In genomic region chr6:16607393-16608023, GRCm38 (mm10) we compare ENCODE assay signal across 15 mouse cellular contexts.
DNase-seq lines count a peak whose midpoint lies in the region; ATAC-seq lines count a peak whose summit lies in the region.
"Had no signal": no experiment of that assay in that cellular context is flagged by ENCODE, and none has a peak within 500 bp of the region (broad histone marks: within the 10 kb centered on the region; RNA-seq: fewer than 3 reads in every experiment).

No protein-coding gene starts in this region.

- H3K27ac ChIP-seq in kidney, embryonic 14.5 days (ENCODE audit: low read depth, low read length) = no peak overlapping the region
- no peak overlapping the region for H3K27ac ChIP-seq in hindbrain, embryonic 16.5 days (ENCODE audit: low read depth, low read length)
- H3K27ac ChIP-seq in neural tube, embryonic 14.5 days (ENCODE audit: low read depth, low read length) = no peak overlapping the region
- H3K27ac ChIP-seq: liver, embryonic 13.5 days had no signal

- H3K9ac ChIP-seq in kidney, embryonic 14.5 days (ENCODE audit: low read depth, low read length) = no peak overlapping the region
- H3K9ac ChIP-seq in hindbrain, embryonic 16.5 days (ENCODE audit: low read depth, low read length) = no peak overlapping the region
- no peak overlapping the region for H3K9ac ChIP-seq in neural tube, embryonic 14.5 days (replicated peaks; ENCODE audit: low read depth, low read length)
- H3K9ac ChIP-seq: liver, embryonic 13.5 days had no signal

- no peaks in the 10 kb centered on the region for H3K9me3 ChIP-seq in kidney, embryonic 14.5 days (ENCODE audit: control insufficient read depth, low read length)
- no peaks in the 10 kb centered on the region for H3K9me3 ChIP-seq in hindbrain, embryonic 16.5 days (ENCODE audit: control insufficient read depth, low read length)
- H3K9me3 ChIP-seq in neural tube, embryonic 14.5 days (ENCODE audit: control insufficient read depth, low read length) = no peaks in the 10 kb centered on the region
- H3K9me3 ChIP-seq: liver, embryonic 13.5 days had no signal

- peak; percentile 79 for ATAC-seq in kidney, embryonic 14.5 days (ENCODE audit: low FRiP score, low TSS enrichment)
- peak; percentile 84 for ATAC-seq in hindbrain, embryonic 16.5 days
- peak; percentile 94 for ATAC-seq in neural tube, embryonic 14.5 days (ENCODE audit: low read depth)
- ATAC-seq: Patski had no signal

- no peak for DNase-seq in kidney, adult 8-10 months
- DNase-seq in embryo, embryonic 10.5 days (ENCODE audit: low spot score) = peak; percentile 36
- no peak for DNase-seq in T-cell, adult 2 months (ENCODE audit: low spot score)
- no peak for DNase-seq in right cerebral cortex, postnatal 14 days
- DNase-seq in urinary bladder, adult 2 months (ENCODE audit: low spot score) = no peak
- DNase-seq: adrenal gland, postnatal 14 days; cerebellum, postnatal 25 days; heart, adult 18-20 months; kidney, postnatal 4 days; liver, embryonic 13.5 days; lung, postnatal 4 days had no signal

- WGBS in kidney, embryonic 14.5 days = 42% methylated on average over 9 of the region's 9 CpGs
- WGBS in hindbrain, embryonic 16.5 days = 15% methylated on average over 9 of the region's 9 CpGs
- 16% methylated on average over 9 of the region's 9 CpGs for WGBS in neural tube, embryonic 14.5 days

- no peak overlapping the region for H3K4me3 ChIP-seq in kidney, embryonic 14.5 days (ENCODE audit: low read length)
- no peak overlapping the region for H3K4me3 ChIP-seq in hindbrain, embryonic 16.5 days (ENCODE audit: low read length)
- no peak overlapping the region for H3K4me3 ChIP-seq in neural tube, embryonic 14.5 days (ENCODE audit: low read depth, low read length)
- H3K4me3 ChIP-seq: liver, embryonic 13.5 days had no signal

- no peaks in the 10 kb centered on the region for H3K36me3 ChIP-seq in kidney, embryonic 14.5 days (ENCODE audit: control insufficient read depth, insufficient read depth, low read length)
- no peaks in the 10 kb centered on the region for H3K36me3 ChIP-seq in hindbrain, embryonic 16.5 days (ENCODE audit: control insufficient read depth, insufficient read depth, low read length)
- H3K36me3 ChIP-seq in neural tube, embryonic 14.5 days (ENCODE audit: control insufficient read depth, insufficient read depth, low read length) = no peaks in the 10 kb centered on the region
- H3K36me3 ChIP-seq: liver, embryonic 13.5 days had no signal

- H3K27me3 ChIP-seq in kidney, embryonic 14.5 days (ENCODE audit: control insufficient read depth, insufficient read depth, low read length) = no peaks in the 10 kb centered on the region
- H3K27me3 ChIP-seq in hindbrain, embryonic 16.5 days (replicated peaks; ENCODE audit: control insufficient read depth, insufficient read depth, low read length) = no peaks in the 10 kb centered on the region
- no peaks in the 10 kb centered on the region for H3K27me3 ChIP-seq in neural tube, embryonic 14.5 days (ENCODE audit: control insufficient read depth, insufficient read depth, low read length)
- H3K27me3 ChIP-seq: liver, embryonic 13.5 days had no signal

- no peaks in the 10 kb centered on the region for H3K4me1 ChIP-seq in kidney, embryonic 14.5 days (ENCODE audit: control insufficient read depth, insufficient read depth, low read length)
- peaks cover 2% of the 10 kb centered on the region; the same call in 1 of the 2 replicates for H3K4me1 ChIP-seq in hindbrain, embryonic 16.5 days (ENCODE audit: control insufficient read depth, insufficient read depth, low read depth, low read length)
- H3K4me1 ChIP-seq in neural tube, embryonic 14.5 days (ENCODE audit: control insufficient read depth, insufficient read depth, low read length) = no peaks in the 10 kb centered on the region
- H3K4me1 ChIP-seq: liver, embryonic 13.5 days had no signal

- H3K4me2 ChIP-seq in kidney, embryonic 14.5 days (replicated peaks; ENCODE audit: low read depth, low read length) = no peak overlapping the region
- H3K4me2 ChIP-seq in hindbrain, embryonic 16.5 days (ENCODE audit: low read length) = no peak overlapping the region
- no peak overlapping the region for H3K4me2 ChIP-seq in neural tube, embryonic 14.5 days (ENCODE audit: low read depth, low read length)
- H3K4me2 ChIP-seq: liver, embryonic 13.5 days had no signal
